Mouse (Mus musculus) gastrocnemius, postnatal 10 days (tissue): ENCODE results near the gene Reep1. TPM values are rescaled to one million over a fixed set of nuclear protein-coding genes. Genes with fewer than 3 reads are reported as not detected.

Experiments
- DNase-seq: peaks from one replicate; pipeline ENCODE4 v3.0.0; 2021; ENCODE audit warnings: mixed read lengths
- long read RNA-seq, 2 experiments: library from polyadenylated mRNA; stranded (forward); transcript quantifications; one replicate each; pipeline ENCODE4 v2.0.0; 2021
- total RNA-seq, 2 experiments: library from RNA; stranded (reverse); gene quantifications; 2 replicates each; pipeline ENCODE4 v1.2.3; 2021

Reep1 gene
- 100 to 1,000 TPM; 104 to 111 TPM for total RNA-seq
- long read RNA-seq, experiment 1, transcript Reep1-201 (7 exons, 3,924 nt): minor isoform, 42 of 253 reads
- long read RNA-seq, experiment 1, transcript Reep1-203 (9 exons, 3,339 nt): major isoform, 115 of 253 reads
- long read RNA-seq, experiment 1, partial matches to known transcripts: 27 of 253 reads
- long read RNA-seq, experiment 1, other reads (novel, unspliced or antisense): 69 of 253 reads
- long read RNA-seq, experiment 2, transcript Reep1-203 (9 exons, 3,339 nt): major isoform, 76 of 197 reads
- long read RNA-seq, experiment 2, transcript Reep1-201 (7 exons, 3,924 nt): minor isoform, 42 of 197 reads
- long read RNA-seq, experiment 2, partial matches to known transcripts: 21 of 197 reads
- long read RNA-seq, experiment 2, other reads (novel, unspliced or antisense): 58 of 197 reads

DNA sequence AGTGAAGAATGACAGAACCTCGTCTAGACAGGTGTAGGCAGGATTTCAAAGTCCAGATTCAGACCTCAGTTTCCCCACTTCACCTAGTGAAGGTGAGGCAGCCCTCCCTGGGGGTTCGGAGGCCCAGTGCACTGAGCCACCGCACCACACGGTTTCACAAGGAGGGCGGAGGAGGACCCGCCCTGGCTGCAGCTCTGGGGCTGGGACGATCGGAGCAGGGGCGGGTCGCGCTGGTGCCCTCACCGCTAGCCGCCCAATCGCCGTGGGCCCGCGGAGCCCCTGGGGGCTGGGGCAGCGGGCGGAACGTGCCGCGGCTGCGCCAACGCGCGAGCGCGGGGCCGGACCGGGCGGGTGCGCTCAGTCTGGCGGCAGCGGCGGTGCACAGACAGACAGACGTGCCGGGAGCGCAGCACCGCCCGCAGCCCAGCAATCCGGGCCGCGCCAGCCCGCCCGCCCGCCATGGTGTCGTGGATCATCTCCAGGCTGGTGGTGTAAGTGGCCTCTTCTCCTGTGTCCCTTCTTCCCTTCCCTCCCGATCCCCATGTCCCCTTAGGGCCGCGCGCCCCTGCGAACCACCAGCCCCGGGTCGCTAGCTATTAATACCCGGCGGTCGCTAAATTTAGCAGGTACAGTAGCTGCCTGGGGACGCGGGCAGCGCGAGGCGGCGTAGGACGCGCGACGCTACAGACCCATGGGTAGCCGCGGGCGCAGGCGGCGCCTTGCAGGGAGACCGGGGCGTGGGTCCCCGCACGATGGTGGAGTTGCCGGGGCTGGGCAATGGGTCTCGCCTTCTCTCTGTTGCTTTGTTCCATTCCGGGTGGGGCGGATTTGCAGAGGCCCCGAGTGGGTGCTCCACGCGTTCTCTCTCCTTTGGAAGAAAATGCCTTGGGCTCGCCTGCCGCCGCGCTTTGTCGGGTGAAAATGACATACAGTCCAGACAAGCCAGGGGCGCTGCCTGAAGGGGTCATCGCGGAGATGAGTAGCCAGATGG, at the start of gene Reep1:
Gene Reep1 (plus strand): TSS at position 51 of the 991 bp plus-strand sequence.
- DNase-seq: peak; percentile 70

DNA sequence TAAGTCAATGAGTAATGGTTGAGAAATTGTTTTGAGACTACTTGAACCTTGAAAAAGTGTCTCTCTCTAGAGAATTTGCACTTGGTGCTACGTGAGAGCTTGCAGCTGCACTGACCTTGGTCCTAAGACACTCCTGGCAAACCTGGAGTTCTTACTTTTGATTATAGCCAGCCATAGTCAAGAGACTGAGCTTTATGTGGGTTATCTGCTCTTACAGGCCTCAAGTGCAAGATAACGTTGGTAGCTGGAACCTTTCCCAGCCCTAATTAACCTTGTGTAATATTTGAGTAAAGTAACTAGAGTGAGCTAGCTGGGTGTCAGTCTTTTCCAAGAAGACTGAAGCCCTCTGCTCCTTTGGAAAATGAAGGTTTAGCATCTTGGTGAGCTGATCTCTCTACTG, 49.1 kb upstream of the Reep1 start:
- DNase-seq: no peak

DNA sequence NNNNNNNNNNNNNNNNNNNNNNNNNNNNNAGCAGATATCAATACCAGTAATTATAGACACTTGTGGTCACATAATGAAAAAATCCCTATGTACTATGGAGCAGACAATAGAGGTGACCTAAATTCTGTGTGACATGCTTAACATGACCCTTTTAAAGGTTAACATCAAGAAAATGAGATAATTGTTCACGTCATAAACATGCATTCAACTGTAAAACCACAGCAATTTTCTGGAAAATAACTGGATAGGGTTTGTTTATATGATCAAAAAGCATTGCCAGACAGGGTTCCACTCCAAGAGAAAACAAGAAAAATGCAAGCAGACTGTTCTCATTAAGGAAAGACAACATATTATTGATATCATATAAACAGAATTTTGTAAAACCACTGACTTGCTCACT, 42.9 kb upstream of the Reep1 start:
- no peak for DNase-seq

DNA sequence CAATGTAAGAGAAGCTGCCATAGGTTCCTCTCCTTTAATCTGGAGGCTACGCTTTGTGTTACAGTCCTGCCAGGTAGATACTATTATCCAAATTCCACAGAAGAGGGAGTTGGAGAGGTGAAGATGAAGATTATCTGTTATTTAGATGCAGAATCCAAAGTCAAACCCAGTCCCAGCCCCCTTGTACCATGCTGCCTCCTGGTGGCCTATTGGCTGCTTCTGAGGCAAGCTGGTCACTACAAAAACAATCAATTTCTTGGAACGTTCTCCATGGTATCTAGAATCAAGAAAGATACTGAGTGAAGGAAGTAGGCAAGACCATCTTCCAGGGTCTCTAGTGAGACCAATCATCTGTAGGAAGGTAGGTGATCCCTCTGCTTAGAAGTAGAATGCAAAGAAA, 34.2 kb upstream of the Reep1 start:
- DNase-seq: no peak

DNA sequence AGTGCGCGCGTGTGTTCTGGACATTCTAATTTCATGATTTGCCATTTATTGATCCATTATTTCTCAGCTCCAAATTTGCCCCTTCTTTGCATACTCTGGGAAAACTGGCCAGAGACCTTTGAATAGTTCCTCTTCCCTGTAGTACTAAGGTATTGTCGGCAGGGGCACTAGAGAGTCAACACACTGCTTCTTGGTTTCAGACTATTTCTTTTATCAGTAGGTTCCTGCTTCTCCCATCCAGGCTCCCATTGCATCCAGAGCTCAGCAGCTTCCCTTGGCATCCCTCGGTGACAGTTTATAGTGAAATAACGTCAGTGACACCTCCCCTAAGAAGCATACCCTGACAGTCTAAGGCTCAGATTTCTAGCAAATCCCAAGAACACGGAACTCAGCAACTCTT, 28.5 kb upstream of the Reep1 start:
- no peak for DNase-seq

DNA sequence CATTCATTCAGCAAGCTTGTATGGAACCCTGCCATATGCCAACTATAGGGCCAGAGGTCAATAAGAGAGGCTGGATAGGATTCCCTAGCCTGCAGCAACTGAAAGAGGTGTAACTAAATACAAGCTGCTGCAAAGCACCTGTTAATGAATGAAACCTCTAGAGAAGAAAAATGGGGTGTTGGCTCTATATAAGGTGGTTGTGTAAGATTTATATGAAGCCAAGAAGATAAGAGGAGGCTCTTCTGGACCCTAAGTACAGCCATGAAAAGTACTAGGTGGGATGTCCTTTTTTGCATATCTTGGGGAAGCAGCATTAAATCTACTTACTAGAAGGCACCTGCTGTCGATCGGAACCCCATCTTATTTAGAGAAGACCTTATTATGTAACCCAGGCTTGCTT, 12.2 kb upstream of the Reep1 start:
- DNase-seq: no peak

DNA sequence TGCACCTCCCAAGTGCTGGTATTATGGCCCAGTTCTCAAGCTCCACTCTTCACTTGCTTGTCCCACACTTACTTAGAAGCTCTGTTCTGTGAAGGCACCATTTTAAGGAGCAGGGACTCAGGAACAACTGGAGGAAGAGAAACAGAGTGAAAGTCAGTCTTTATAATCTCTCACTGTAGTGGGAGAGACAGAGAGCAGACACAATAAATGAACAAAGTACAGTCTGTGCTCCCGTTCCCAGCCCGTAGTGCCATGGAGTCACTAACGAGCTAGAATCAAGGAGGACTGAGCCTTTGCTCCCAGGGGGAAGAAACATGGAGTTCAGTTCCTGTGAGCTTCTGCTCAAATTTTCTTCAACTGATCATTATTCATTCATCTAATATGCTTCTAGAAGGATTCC, 11.8 kb upstream of the Reep1 start:
- DNase-seq: no peak

DNA sequence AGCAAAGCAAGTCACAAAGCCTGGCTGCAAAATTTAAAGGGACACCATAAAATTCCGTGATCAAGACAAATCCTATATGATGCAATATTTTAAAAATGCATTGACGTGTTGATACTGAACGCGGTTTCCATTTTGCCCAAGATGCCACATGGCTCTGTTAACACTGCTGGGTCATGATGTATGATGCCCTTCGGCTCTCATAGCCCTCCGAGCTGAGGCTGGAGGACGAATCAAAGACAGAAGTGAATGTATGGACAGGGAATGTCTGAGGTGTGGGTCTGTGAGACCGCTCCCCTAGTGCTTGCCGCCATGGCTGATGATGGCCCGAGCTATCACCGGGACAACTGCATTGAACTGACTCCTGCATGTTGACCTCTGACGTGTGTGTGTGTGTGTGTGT, 490 bp upstream of the Reep1 start:
- no peak for DNase-seq

DNA sequence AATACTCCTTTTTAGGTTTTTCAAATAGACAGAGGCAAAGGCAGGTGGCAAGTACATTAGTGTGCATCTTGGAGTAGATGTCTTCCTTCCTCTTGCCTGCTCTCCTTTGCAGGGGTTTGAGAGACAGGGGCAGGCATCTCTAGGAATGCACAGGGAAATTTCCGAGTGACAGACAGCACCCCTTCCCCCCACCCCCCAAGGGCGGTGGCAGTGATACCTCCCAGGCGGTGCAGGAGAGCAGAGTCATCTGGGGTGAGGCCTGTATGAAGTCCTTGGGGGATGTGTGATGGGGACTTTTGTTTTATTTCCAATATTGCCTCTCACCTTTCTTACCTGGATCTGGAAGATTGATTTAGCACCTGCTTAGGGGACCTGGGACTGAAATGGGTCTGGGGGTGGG, 1.2 kb downstream of the Reep1 start:
- DNase-seq: no peak

DNA sequence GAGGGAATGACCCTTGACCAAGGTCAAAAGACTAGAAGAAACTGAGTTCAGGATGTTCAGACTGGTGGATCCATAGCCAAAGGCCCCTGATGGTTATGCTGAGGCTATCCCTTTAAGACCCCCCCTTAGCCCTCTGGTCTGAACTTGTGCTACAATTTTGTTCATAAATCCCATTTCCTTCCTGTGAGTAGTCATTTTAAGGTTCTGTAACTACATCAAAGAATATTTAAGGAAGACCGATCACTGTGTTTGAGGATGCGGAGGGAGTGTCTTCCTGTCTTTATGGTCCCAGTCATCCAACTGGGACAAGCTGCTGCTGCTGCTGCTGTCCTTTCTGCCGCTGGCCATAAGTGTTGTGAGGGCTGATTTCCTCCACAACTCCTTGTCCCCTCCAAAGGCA, 3.0 kb downstream of the Reep1 start:
- no peak for DNase-seq

DNA sequence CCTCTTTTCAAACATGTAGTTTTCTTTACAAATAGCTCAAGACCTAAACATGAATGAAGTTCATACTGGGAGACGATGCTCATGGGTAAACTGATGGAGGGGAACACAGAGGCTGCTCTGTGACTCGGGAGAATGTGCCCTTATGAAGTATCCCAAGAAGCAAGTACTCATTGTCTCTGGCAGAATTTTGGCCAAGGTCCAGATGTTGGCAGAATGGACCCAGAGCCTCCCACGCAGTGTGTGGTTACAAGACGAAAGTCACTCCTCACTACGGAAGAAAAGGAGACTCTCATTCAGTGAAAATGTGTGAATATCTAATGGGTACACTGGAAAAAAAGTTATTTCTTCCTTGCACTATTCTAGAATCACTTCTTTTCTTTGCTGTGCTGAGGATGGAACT, 3.8 kb downstream of the Reep1 start:
- no peak for DNase-seq

DNA sequence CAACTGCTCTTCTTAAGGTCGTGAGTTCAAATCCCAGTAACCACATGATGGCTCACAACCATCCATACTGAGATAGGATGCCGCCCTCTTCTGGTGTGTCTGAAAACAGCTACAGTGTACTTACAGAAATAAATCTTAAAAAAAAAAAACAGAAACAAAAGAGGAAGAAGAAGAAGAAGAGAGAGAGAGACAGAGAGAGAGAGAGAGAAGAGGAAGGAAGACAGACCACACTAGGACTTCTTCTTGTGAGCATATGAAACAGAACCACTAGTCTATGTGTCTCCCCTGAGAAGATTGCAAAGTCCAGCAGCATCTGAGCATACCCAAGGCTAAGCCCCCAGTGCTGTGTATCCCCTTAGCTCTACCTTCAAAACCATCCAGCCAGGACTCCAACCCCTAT, 6.2 kb downstream of the Reep1 start:
- no peak for DNase-seq

DNA sequence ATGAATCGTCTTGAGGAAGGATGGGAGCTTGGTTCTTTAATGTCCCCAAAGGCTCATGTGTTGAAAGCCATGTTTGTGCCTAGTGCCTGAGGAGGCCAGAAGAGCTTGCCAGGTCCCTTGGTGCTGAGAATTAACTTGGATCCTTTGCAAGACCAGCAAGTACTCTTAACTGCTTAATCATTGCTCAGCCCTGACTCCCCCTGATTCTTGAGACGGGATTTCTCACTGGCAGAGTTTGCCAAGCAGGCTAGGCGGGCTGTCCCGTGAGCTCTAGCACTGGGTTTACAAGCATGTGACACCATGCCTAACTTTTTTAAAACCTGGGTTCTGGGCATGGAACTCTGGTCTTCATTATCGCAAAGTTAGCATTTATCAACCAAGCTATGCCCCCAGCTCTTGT, 7.6 kb downstream of the Reep1 start:
- no peak for DNase-seq

DNA sequence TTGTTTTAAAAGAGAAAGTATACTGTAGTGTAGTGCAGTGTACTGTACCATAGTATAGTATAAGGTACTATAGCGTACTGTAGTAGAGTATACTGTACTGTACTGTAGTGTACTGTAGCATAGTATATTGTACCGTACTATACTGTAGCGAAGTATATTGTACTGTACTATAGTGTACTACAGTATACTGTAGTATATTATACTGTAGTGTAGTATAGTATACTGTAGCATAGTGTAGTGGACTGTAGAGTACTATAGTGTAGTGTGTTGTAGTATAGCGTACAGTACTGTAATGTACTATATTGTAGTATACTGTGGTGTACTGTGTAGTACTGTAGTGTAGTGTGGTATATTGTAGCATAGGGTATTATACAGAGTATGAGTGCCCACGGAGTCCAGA, 9.1 kb downstream of the Reep1 start:
- DNase-seq: no peak

DNA sequence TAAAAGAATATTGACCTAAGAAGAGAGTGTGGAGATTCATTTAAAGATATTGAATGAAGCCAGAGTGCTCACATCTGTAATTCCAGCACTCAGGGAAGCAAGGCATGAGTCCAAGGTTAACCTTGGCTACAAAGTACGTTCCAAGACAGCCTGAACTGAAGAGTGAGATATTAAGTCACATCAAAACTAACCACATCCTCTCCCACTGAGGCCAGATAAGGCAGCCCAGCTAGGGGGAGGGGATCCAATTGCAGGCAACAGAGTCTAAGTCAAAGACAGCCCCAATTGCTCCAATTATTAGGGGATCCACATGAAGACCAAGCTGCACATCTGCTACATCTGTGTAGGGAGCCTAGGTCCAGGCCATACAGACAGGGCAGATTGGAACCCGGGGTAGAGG, 11.0 kb downstream of the Reep1 start:
- no peak for DNase-seq

DNA sequence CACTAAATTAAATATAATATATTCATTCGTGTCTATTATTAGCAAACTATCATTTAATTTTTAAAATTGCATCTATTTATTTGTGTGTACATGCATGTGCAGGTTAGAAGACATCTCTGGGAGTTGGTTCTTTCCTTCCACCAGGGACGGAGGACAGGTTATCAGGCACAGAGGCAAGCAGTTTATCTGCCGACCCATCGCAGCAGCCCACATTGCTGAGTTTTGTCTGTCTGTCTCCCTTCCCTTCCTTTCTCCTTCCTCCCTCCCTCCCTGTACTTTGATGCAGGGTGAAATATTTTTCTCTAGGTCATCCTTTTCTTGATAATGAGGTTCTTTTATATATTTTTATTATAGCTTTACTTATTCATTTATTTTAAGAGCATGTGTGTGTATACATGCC, 11.9 kb downstream of the Reep1 start:
- no peak for DNase-seq

DNA sequence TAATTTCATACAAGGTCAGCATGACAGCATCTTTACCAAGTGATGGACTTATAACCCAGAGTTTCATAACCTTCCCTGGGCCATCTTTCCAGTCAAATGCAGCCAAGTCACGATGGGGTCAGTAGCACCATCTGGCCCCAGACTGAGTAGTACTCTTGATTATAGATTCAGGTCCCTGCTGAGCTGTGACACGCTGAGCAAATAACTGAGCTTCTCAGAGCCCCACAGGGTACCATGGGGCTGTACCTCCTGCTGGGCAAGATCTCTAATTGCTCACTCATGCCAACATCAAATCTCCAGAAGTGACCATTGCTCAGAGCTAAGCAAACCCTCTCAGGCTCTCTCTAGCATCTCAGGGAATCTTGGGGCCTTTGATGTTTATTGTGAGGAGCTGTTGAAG, 15.6 kb downstream of the Reep1 start:
- no peak for DNase-seq

DNA sequence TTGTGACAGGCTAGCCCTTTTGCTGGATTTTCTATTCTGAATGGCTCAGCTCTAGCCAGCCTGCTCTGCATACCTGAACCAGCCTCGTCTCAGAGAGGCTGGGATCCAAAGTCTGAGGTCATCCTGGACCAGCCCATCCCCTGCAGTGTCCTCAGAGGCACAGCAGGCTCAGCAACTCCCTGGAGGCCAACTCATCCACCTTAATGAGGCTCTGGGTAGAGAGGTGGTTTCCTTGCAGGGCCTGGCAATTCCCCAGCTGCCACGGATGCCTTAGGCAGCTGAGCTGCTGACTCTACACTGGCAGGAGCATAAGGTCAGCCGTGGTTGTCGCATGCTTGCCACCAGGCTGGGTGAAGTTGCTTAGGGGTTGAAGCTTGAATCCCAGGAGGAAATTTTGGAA, 16.2 kb downstream of the Reep1 start:
- DNase-seq: peak; percentile 59

DNA sequence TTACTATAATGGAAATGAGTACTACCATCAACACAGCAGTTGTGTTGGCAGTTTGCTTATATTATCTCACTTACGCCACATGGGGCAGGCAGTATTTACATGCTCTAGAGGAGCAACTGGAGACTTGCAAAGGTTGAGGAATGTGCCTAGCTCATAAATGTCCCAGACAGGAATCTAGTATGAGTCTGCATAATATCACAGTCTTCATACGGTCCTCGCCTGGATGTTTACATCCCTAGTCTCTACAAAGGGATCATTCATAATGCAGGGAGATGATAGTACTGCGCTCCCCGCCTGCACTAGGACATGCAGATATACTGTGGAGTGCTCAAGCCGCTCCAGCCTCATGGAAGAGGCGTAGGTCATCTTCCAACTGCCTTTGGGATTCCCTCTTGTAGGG, 19.3 kb downstream of the Reep1 start:
- no peak for DNase-seq

DNA sequence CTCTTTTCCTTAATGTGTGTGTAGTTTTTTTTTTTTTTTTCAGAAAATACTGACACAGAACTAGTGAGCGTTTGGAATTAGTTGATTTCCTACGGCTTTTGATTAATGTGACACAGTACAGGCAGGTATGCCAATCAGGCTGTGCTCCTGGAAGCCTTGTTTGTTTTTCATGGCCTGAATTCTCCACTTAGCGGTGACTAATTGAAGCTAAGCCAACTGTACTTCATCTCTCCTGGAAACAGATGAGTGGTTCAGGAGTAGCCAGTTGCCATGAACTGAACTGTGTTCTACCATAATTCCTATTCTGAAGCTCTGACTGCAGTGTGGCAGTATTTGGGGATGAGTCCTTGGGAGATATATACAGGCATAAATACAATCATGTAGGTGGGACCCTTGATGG, 20.9 kb downstream of the Reep1 start:
- no peak for DNase-seq

DNA sequence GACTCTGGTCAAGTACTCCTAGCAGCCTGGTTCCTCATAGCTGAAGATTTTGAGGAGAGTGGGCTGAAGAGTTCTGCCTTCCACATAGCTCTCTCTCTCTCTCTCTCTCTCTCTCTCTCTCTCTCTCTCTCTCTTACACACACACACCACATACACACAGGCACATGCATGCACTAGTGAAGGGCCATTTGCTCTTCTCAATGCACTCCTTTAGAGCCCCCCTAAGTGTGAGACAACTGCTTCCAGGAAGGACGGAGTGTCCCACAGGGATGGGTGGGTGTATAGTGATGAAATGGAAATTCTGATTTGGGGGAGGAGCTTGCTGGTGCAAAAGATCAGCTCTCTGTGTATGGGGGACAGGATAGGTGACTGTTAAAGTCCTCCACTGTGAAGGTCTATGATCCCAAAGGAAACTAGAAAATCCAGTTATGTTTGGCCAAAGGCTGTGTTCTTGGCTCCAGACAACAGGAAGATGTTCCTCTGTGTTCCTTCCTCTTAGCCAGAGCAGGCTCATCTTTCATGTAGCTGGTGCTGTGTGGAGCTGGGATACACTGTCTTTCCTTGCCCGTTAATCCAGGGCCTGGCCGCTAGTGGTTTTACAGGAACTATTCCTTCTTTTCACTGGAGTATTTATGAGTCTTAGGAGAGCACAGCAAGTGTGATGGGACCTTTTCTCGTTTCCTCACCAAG, 27.7 kb downstream of the Reep1 start:
- no peak for DNase-seq

DNA sequence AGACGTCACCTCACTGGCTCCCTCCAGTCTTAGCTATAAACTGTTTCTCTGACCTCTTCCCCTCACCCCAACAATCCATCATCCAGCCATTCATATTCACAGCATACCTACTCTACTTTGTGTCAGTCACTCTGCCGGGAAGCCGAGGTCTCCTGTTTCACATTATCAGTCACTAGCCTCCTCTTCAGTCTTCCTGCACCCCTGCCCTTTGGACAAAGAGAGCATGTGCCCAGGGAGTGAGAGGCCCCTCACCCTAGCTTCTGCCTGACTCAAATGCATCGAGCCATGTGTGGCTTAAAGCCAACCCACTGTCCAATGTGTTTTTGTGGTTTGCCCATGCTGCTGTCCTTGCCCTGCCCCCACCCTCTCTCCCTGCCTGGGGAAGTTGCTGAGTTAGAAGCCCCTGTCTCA, 28.2 kb downstream of the Reep1 start:
- DNase-seq: no peak

DNA sequence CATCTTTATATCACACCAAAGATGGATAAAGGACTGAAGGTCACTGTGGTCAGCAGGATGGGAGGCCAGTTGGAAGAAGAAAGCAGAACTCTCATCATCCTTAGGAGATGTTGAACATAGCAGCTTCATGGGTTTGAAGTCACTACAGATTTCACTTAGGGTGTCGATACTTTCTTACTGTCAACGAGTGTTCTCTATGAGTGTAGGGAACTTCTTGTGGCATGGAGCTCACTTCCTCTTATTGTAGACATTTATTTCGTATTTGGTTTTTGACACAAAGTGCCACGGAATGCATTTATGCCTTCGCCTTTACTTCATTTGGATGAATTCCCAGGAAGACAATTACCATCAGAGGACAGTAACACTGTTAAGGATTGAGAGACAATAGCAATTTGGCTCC, 28.7 kb downstream of the Reep1 start:
- no peak for DNase-seq
